Mouse (Mus musculus) CH12.LX (cell line): ENCODE data around the gene Usp6nl. TPM values are rescaled to one million over a fixed set of nuclear protein-coding genes. Genes with fewer than 3 reads are reported as not detected.

ENCODE experiments used
- DNase-seq: peaks from one replicate; pipeline ENCODE4 v3.0.0-alpha.2; 2013; ENCODE audit errors: extremely low read depth
- H3K27ac ChIP-seq: 2 replicates; pipeline ENCODE4 v1.5.1; 2012; ENCODE audit warnings: low read depth, mild to moderate bottlenecking, control low read depth, moderate library complexity; ENCODE audit not compliant: insufficient read depth
- H3K27me3 ChIP-seq: replicated peaks from 2 replicates; pipeline ENCODE3; 2012; ENCODE audit warnings: inconsistent platforms
- H3K36me3 ChIP-seq, 2 experiments: replicated peaks in 1 of 2; 2 replicates each; pipeline versions ENCODE3 to v1.6.1; 2012; ENCODE audit warnings: inconsistent platforms in 1 of 2, low read length in 1 of 2, mild to moderate bottlenecking in 1 of 2, mixed read lengths in 1 of 2, moderate library complexity in 1 of 2; ENCODE audit not compliant: control insufficient read depth in 1 of 2, insufficient read depth in 1 of 2
- H3K4me1 ChIP-seq, 2 experiments: 2 replicates each; pipeline ENCODE4 v1.6.1; 2012; ENCODE audit warnings: inconsistent platforms in 1 of 2, moderate library complexity in 1 of 2; ENCODE audit not compliant: insufficient read depth in 2 of 2, control insufficient read depth in 1 of 2
- H3K4me2 ChIP-seq: 2 replicates; pipeline ENCODE4 v1.6.1; 2012; ENCODE audit warnings: low read depth, mild to moderate bottlenecking, control low read depth; ENCODE audit not compliant: poor library complexity, insufficient read depth, severe bottlenecking
- H3K4me3 ChIP-seq, 3 experiments: fragments of 150-350 bp in 1 of 3; sonication (generic) in 1 of 3; replicated peaks in 1 of 3; 2 replicates each; pipeline versions ENCODE3 to v1.5.1; 2011 to 2012; ENCODE audit warnings: low read depth in 2 of 3, low read length in 2 of 3, mild to moderate bottlenecking in 2 of 3, moderate library complexity in 2 of 3, control low read depth in 1 of 3, improper control_type of control experiment in 1 of 3, inconsistent platforms in 1 of 3, mixed read lengths in 1 of 3; ENCODE audit not compliant: poor library complexity in 1 of 3
- H3K79me2 ChIP-seq: replicated peaks from 2 replicates; pipeline ENCODE4 v1.6.1; 2012; ENCODE audit warnings: mild to moderate bottlenecking, moderate library complexity; ENCODE audit not compliant: control insufficient read depth, poor library complexity, insufficient read depth, severe bottlenecking; ENCODE audit errors: extremely low read depth
- H3K9ac ChIP-seq: 2 replicates; pipeline ENCODE4 v1.6.1; 2012; ENCODE audit warnings: low read depth, mild to moderate bottlenecking, control low read depth, moderate library complexity; ENCODE audit not compliant: insufficient read depth
- H3K9me3 ChIP-seq: replicated peaks from 2 replicates; pipeline ENCODE3; 2012; ENCODE audit warnings: low read length, inconsistent platforms, mixed read lengths
- CHD2 ChIP-seq: IDR thresholded peaks from 2 replicates; pipeline ENCODE4 v1.6.1; 2011; ENCODE audit warnings: low read length, improper control_type of control experiment
- ETS1 ChIP-seq: conservative IDR thresholded peaks from 2 replicates; pipeline ENCODE4 v1.6.1; 2012; ENCODE audit warnings: low read depth, mild to moderate bottlenecking, inconsistent platforms, low read length, improper control_type of control experiment, moderate library complexity
- MAZ ChIP-seq: IDR thresholded peaks from 2 replicates; pipeline ENCODE4 v1.6.1; 2012; ENCODE audit warnings: low read depth, mild to moderate bottlenecking, inconsistent platforms, low read length, improper control_type of control experiment, moderate library complexity
- MEF2A ChIP-seq: IDR thresholded peaks from 2 replicates; pipeline ENCODE4 v1.6.1; 2014; ENCODE audit warnings: low read depth, mild to moderate bottlenecking, inconsistent platforms, low read length, improper control_type of control experiment, borderline replicate concordance
- MYC ChIP-seq: IDR thresholded peaks from 2 replicates; pipeline ENCODE4 v1.6.1; 2011; ENCODE audit warnings: low read depth, mild to moderate bottlenecking, improper control_type of control experiment, low read length
- PAX5 ChIP-seq: IDR thresholded peaks from 2 replicates; pipeline ENCODE4 v1.6.1; 2012; ENCODE audit warnings: low read length, inconsistent platforms, mixed read lengths
- POLR2A ChIP-seq: IDR thresholded peaks from 2 replicates; pipeline ENCODE4 v1.6.1; 2011; ENCODE audit warnings: low read depth, mild to moderate bottlenecking, improper control_type of control experiment, low read length
- UBTF ChIP-seq: IDR thresholded peaks from 2 replicates; pipeline ENCODE4 v1.6.1; 2012; ENCODE audit warnings: low read depth, mild to moderate bottlenecking, inconsistent platforms, low read length, improper control_type of control experiment, moderate library complexity
- dilution Hi-C: fragments of 300-500 bp; cut with MboI; formaldehyde crosslinking; loops from 2 replicates; pipeline ENCODE4 v1.14.3; 2020; ENCODE audit warnings: low sequenced_read_pairs; ENCODE audit not compliant: extremely low pct_unique_long_range_greater_than_20kb, extremely low pct_ligation_motif_present
- in situ Hi-C: fragments of 300-500 bp; cut with MboI; formaldehyde crosslinking; loops from 3 replicates; pipeline ENCODE4 v1.14.3; 2019; ENCODE audit warnings: low sequenced_read_pairs, low pct_ligation_motif_present, low pct_unique_long_range_greater_than_20kb, mixed read lengths
- polyA plus RNA-seq: library from polyadenylated mRNA; unstranded; fragments of >175 nt; gene quantifications from 2 replicates; pipeline ENCODE4 v1.2.1, GENCODE M21; 2012; ENCODE audit warnings: low read depth; ENCODE audit not compliant: insufficient read length
- total RNA-seq, 2 experiments: library from RNA; depleted of rRNA; stranded (reverse); fragments of 300-350 nt in 1 of 2; fragments of >200 nt in 1 of 2; gene quantifications; 2 replicates each; pipeline ENCODE4 v1.2.3; 2012 to 2014

Usp6nl gene
- total and polyA plus RNA-seq, 3 experiments: 4.1 to 12.1 (median 4.6) TPM

GRCm38 (mm10) chr2:6378590-6379205, 56.2 kb downstream of the Usp6nl start:
- peak overlapping the region; percentile 63 for H3K4me2 ChIP-seq
- in situ Hi-C loops: no loop called here
- H3K27ac ChIP-seq: peak overlapping the region; percentile 37

GRCm38 (mm10) chr2:6379731-6380212, 57.3 kb downstream of the Usp6nl start:
- Histone ChIP-seq H3K79me2 (no peaks in the 10 kb centered on the region; the same call in 1 of the 2 replicates), H3K9me3 (no peaks in the 10 kb centered on the region), H3K9ac (no peak overlapping the region), H3K27ac (no peak overlapping the region), H3K27me3 (no peaks in the 10 kb centered on the region), H3K4me1 (peaks cover 19 to 71% of the 10 kb centered on the region in 2 experiments), H3K4me2 (peak overlapping the region; percentile 42; the same call in 1 of the 2 replicates), H3K36me3 (peaks cover 0 to 5% of the 10 kb centered on the region in 2 experiments), H3K4me3 (no peak overlapping the region)
- in situ Hi-C loops: no loop called here
- TF ChIP-seq PAX5 (no peak), UBTF (no peak), ETS1 (no peak), MEF2A (no peak), MAZ (no peak)
- DNase-seq: no peak
- dilution Hi-C loops: no loop called here

More at GRCm38 (mm10) chr2:6378590-6379205, 56.2 kb downstream of the Usp6nl start:
- H3K36me3 ChIP-seq: peaks cover 0 to 5% of the 10 kb centered on the region in 2 experiments
- dilution Hi-C loops: no loop called here
- H3K9me3 ChIP-seq: no peaks in the 10 kb centered on the region
- TF ChIP-seq CHD2: no peak
- no peak for DNase-seq
- H3K79me2 ChIP-seq: no peaks in the 10 kb centered on the region; the same call in 1 of the 2 replicates
- H3K4me1 ChIP-seq: peaks cover 19 to 70% of the 10 kb centered on the region in 2 experiments
- no peak overlapping the region for H3K9ac ChIP-seq
- H3K4me3 ChIP-seq: no peak overlapping the region
- H3K27me3 ChIP-seq: no peaks in the 10 kb centered on the region

- no peaks in the 10 kb centered on the region for H3K27me3 ChIP-seq
- H3K4me3 ChIP-seq: peak overlapping the region in 1 of 3 experiments; percentile 17
- H3K36me3 ChIP-seq: peaks cover 0 to 5% of the 10 kb centered on the region in 2 experiments
- dilution Hi-C loops (no loop called here), in situ Hi-C loops (no loop called here)
- no peak overlapping the region for H3K9ac ChIP-seq
- DNase-seq: no peak
- H3K27ac ChIP-seq: no peak overlapping the region
- H3K79me2 ChIP-seq: no peaks in the 10 kb centered on the region
- TF ChIP-seq POLR2A (0 out of 2 replicates have a peak, but pooled peaks have one; percentile 15), MYC (no peak)
- peaks cover 19 to 65% of the 10 kb centered on the region in 2 experiments for H3K4me1 ChIP-seq
- peak overlapping the region; percentile 19 for H3K4me2 ChIP-seq
- H3K9me3 ChIP-seq: no peaks in the 10 kb centered on the region
Observed at GRCm38 (mm10) chr2:6380401-6380800, 57.9 kb downstream of the Usp6nl start.
